Mouse (Mus musculus) ES-Bruce4 (cell line): Measurements from ENCODE around the gene Ccdc88c.

Experiments used
- CTCF ChIP-seq: IDR thresholded peaks from one replicate; pipeline ENCODE4 v1.8.1; 2011; ENCODE audit warnings: low read depth, low read length
- EP300 ChIP-seq: IDR thresholded peaks from 2 replicates; pipeline ENCODE4 v1.6.1; 2011; ENCODE audit warnings: low read depth, low read length; ENCODE audit not compliant: insufficient read depth
- POLR2A ChIP-seq: IDR thresholded peaks from one replicate; pipeline ENCODE4 v1.8.1; 2011; ENCODE audit warnings: low read length; ENCODE audit not compliant: insufficient read depth

DNA sequence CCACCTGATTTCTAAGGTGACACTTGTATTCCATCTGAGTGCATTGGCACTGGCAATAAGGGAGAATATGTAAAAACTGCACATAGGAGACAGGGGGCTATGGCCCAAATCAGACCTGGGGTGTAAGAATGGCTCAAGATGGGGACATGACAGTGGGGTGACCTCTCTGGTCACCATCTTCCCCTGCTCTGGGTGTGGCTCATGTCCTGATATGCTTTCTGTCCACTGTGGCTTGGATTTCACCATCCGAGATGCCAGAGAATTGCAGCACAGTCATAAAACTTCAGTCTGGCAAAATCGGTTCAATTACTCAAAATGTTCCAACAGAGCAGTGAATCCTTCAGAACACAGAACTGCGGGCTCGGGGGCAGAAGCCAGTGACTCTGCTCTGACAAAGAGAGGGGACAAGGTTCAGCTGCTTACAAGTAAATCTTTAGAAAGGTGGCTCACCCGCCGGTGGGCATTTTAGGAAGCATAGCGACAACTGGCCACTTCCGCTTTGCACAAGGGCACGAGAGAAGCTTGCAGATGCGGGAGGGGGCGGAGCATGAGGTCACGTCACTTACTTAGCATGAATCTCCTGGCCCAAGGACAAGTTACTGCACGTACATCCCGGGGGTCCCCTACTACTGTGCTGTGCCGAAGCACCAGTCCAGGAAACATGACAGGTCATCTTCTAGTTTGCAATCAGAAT lies 104.1 kb downstream of the Ccdc88c start:
- no peak for TF ChIP-seq EP300
- TF ChIP-seq CTCF = no peak
- no peak for TF ChIP-seq POLR2A
